Mouse (Mus musculus): ENCODE results near the gene Map3k20.

Map3k20 gene

DNA sequence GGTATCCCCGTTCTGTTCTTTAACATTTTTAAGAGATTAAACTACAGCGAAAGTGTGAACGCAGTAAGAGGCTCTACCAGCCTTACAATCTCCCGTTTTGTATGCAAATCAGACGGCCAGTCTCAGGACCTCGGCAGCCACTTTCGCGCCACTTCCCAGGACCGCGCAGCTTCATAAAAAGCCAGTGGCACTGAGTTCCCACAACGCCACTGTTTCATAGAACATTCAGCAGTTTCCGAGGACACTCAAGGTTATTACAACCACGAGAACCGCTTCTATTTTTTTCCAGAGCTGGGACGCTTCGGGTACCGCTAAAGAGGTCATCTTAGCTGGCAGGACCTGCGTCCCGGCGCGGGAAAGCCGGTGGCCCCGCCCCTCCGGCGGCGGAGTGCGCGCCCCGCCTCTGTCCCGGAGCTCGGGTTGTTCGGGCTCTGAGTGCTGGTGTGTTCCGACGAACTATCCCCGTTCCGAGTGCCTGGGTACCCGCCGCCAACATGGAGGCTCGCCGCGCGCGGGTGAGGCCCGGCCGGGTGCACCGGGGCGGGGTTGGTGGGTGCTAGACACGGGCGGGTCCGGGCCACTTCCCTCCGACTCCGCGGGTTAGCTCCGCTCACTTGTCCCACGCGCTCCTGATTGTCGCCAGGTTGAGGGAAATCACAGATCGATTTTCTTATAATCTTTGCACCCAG, 190.5 kb downstream of the Map3k20 start, which contains the start of gene Cdca7:
Cdca7 (plus strand) TSS at position 363 of the 689 bp plus-strand sequence.
- DNase-seq (ENCODE audit: inconsistent age in 2 of 2, low spot score in 1 of 2) = peak; percentile 77 to 94

DNA sequence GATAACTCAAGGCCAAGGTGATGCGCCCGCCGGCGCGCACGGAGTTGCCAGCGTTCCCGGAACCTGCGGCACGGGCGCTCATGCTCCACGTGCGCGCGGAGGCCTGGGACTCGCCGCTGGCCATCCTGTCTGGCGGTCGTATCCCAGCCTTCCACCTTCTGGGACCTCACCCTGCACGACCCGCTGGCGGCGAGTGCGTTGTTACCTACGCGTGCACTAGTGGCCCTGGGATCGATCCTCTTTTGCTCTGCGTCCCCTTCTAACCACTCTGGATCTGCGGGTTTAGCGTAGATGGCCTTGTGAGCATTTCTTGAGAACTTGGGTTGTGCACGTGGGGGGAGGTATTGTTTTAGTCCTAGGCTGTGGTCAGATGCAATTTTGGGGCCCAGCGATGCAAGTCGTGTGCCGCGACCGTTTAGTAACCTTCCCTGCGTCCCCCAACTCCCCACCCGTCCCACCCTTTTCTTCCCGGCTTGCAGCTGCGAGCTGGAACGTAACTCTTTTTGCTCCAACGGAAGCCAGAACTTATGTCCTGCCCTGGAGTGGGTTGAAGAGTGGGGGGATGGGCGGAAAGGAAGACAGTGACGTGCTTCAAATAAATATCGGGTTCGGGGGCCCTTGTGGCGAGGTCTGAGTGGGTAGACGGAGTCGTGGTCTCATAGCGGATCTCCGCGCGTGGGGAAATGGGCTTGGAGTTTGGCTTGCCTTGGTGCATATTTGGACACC, 191.2 kb downstream of the Map3k20 start:
- peak; percentile 32 to 50 for DNase-seq (ENCODE audit: inconsistent age in 2 of 2, low spot score in 1 of 2)

DNA sequence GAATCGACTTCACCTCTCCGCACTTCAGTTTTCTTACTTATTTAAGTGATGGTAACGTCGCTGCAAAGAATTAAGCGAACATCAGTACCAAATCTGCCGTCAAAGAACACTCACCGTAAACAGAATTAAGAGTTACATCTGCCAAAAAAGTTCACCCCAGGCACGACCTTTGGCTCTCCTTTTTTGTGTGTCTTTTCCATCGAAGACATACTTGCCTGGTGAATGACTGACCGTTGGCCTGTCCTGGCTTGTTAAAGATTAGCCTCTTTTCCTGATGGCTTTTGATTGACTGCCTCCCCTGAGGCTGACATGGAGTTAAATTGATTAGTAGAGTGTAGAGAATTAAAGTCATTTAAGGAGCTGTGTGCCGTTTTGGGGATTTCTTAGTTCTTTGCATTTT, 191.8 kb downstream of the Map3k20 start:
- DNase-seq (ENCODE audit: inconsistent age in 2 of 2, low spot score in 1 of 2) = no peak

DNA sequence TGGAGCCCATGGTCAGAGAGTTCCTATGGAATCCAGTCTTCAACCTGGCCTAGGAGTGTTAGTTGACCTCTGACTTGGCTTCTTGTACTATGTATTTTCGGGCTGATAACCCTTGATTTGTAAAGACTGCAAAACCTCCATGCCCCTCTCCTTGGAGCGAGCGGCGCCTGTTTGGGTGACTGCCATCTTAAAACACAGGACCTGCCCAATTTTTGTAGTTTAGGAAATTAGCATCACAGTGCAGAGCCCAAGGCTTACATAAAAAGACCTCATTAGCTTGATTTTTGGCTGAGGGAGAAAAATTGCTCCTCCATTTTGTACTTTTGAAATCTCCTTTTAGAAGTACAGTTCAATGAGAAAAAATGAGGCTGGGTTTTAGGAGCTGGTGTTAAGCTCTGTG, 192.7 kb downstream of the Map3k20 start:
- no peak for DNase-seq (ENCODE audit: inconsistent age in 2 of 2, low spot score in 1 of 2)

DNA sequence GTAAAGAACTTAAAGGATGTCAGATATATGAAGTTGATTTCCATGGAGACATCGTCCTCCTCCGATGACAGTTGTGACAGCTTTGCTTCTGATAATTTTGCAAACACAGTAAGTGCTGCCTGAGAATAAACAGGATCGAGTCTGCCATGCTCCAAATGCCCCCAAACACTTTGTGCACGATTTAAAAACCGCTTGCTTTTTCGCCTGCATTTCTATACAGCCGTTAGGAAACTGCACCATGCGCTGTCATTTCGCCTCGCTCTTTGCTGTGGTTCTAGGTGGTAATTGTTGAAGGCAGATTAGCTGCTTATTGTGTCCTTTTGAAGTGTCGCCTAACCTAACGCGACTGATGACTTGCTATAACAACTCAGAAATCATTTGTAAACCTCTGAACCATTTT, 193.5 kb downstream of the Map3k20 start:
- no peak for DNase-seq (ENCODE audit: inconsistent age in 2 of 2, low spot score in 1 of 2)

DNA sequence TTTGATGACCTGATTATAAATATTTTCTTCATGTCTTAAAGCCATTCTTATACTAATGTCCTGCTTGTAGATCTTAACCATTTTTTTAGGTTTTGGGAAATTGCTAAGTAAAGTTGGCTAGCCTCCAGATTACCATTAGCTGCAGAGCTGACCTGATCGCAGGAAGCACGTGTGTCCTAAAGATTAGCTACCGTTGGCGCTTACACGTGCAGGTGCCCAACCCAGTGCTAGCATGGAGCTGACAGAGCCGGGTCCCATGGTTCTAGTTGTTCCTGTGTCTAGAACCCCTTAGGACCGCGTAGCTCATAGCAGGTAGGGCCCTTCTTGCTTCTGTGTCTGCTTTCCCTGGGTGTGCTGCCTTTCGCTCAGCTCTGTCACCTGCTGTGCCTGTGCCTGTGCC, 194.4 kb downstream of the Map3k20 start:
- DNase-seq (ENCODE audit: inconsistent age in 2 of 2, low spot score in 1 of 2) = no peak

DNA sequence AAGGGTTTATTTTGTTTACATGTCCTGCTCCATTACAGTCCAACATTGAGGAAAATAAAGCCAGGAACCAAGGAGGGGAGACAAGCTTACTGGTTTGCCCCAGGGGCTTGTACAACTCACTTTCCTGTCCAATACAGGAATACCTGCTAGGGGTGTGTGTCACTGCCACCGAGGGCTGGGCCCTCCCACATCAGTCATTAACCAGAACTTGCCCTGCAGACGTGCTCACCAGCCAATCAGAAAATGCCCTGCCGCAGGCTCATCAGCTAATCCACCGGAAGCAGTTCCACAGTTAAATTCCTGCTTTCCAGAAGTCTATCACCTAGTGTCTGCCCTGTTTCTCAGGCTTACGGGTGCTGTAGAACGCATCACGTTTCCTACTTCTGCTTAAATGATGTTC, 206.2 kb downstream of the Map3k20 start:
- no peak for DNase-seq (ENCODE audit: inconsistent age in 2 of 2, low spot score in 1 of 2)
